Mouse (Mus musculus) kidney, postnatal 4 days (tissue): ENCODE data around the gene Bdh2.

ENCODE experiments used
- DNase-seq, 2 experiments: peaks; one replicate each; pipeline ENCODE4 v3.0.0; 2021; ENCODE audit warnings: mixed read lengths in 2 of 2

Bdh2 gene

DNA sequence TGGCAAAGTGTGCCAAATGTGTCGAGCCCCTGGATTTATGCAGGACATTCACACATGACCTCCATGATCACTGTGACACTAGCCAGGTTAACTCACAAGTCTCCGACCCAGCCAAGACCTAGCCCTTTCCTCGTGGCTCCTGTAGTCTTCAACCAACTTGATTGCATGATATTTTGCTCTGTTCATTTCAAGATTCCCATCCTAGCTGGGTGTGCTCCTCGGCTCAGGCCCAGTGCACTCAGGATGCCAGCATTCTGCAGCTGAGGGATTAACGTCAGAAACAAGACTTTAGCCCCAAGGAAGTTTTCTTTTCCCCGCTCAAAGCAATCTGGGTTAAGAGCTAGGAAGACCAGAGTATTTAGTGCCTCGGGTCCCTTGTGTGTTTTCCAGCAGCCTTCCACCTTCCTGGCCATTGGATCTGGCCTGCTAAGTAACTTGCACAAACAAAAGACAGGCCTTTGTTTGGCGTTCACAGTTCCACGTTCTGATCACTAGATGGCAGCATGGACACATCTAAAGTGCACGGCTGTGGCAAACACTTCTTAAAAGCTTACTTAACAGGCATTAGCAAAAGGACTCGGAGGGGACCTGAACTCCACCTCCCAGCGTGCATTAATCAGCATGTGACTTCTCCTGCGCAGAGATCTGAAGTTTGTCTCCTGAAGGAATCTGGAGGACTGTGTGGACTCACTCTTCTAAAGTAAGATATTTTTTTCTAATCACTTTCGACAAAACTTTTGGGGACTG lies at the start of gene Bdh2:
Gene Bdh2 (plus strand): TSS at position 553 of the 747 bp plus-strand sequence.
- DNase-seq = peak; percentile 86 to 91

DNA sequence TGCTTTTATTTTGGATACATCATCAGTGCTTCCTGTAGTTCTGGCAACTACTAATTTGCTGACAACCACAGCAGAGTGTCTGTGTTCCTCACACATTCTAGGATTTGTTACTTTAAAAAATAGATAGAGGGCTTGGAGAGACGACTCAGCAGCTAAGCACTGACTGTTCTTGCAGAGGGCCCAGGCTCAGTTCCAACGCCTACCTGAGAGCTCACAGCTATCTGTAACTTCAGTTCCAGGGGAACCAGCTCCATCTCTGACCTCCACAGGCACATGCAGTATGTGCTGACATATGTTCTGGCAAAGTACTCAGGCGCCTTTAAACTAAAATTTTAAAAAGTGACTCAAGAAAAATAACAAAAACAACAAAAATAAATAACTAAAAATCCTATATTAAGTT lies 49.0 kb upstream of the Bdh2 start:
- no peak for DNase-seq

DNA sequence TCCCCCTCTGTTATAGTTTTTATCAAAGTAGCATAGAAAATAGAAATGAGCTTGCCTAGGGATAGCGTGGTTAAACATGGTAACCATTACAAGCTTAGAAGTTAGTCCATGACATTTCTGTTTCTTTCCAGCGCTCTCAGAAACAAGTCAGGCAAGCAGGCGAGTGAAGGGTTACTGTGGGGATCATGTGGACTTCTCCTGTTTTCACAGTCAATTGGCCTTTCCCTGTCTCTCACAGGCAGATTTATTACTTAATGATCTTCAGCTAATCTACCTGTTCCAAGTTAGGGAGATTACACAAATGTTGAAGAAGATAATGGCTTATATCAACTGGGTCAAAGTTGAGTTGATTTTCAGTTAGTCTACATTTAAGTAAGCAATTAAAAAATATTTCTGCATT lies 48.6 kb upstream of the Bdh2 start:
- DNase-seq = no peak

DNA sequence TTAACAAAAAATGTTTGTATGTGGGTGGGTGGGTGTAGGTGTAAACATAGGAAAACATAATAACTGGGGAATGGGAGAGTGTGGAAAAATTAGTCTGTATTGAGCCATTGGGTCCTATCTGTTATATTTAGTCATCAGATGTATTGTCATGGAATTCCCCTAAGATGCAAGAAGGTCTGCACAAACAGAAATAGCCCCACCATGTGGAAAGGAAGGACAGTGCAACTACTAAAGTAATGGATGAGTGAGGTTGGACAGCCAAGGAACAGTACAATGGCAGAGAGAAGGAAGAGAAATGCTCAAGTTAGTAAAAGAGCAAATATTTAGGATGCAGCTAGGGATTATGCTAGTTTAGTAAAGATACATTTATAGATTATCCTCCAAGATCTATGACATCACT lies 35.3 kb upstream of the Bdh2 start:
- no peak for DNase-seq

DNA sequence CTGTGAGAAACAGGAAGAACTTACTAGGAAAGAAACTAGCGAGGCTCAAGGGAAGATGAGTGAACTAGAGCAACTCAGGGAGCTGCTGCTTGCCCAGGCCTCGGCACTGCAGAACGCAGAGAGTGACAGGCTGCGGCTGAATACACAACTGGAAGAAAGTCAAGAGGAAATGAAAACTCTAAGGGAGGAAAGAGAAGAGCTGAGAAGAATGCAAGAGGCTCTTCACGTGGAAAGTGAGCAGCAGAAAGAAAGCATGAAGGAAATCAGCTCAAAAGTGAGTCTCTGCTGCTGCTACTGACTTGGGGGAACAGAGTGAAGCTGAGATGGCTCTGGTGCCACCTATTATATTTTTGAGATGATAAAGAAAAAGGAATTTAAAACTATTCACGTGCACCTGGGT lies 34.2 kb upstream of the Bdh2 start:
- DNase-seq = no peak

DNA sequence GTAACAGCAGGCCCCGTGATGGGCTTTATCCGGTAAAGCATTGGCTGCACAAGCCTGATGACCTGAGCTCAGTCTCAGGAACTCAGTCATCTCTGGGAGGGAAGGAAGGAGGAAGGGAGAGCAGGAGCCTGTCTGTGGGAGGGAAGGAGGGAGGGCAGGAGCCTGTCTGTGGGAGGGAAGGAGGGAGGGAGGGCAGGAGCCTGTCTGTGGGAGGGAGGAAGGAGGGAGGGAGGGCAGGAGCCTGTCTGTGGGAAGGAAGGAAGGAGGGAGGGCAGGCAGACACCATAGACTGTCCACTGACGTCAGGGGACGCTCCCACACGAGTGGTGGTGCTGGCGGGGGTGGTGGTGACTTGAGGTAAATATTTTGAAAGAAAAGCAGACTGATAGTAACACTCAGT lies 31.9 kb upstream of the Bdh2 start:
- peak; percentile 11 to 28 for DNase-seq

DNA sequence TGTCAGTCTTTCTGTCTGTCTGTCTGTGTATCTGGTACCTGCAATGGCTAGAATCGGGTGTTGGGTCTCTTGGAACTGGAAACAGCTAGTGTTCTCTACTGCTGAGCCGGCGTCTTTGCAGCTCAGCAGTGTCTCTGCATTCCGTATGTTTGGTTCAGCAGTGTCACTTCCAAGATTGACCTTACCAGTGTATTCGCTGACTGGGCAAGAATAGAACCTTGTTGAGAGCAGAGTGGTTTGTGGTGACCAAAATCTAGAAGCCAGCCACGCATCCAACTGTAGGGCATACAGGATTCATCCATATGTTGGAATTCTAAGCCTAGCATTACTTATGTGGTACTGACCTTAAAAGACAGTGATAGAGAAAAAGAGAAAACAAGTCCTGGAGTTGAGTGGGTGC lies 29.2 kb upstream of the Bdh2 start:
- no peak for DNase-seq

DNA sequence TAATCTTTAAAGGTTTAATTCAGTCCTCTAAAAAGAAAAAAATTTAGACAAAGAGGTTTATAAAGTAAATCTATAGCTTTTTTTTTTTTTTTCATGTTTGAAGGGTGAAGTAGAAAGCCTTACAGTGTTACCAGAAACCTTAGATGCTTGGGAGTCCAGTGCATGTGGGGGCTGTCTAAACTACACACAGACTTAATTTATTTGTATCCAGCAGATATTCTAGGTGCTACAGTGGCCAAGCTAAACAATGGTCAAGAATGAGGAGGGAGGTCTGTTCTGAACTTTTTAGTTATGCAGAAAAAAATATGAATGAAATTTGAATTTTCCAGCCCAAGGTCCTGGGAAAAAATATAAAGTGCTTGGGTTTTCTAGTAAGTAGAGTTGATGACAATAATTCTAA lies 26.2 kb upstream of the Bdh2 start:
- DNase-seq = no peak

DNA sequence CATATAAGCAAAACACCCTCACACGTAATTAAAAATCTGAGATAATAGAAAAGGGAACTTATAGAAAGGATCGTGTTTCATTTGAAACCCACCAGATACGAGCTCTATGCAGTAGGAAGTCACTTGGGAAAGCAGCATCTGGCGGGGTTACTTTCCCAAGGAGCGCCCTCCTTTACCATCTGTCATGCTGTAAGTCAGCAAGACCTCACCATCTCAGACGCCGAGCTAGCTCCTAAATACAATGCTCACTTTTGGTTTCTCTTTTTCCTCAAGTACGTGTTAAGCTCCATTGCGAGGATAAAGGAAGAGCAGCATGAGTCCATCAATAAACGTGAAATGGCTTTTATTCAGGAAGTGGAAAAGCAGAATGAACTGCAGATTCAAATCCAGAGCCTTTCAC lies 22.1 kb upstream of the Bdh2 start:
- DNase-seq = no peak

DNA sequence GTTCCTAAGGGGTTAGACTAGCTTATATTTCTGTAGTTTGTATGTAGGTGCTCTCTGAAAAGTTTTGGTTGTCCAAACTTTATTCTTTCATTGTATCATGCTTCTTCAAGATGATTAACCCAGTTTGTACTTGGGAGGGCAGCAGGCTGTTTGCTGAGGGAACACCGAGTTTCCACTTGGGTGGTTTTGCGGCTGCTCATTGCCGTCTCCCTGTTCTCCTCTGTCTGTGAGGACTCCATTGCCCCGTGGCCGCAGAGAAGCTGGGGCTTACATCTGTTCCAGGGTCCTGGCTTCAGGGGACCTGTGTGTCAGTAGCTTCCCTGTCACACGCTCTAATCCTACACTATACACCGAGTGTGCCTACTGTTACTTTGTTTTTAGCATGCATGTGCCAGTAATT lies 20.8 kb upstream of the Bdh2 start:
- DNase-seq = peak in 1 of 2 experiments; percentile 25

DNA sequence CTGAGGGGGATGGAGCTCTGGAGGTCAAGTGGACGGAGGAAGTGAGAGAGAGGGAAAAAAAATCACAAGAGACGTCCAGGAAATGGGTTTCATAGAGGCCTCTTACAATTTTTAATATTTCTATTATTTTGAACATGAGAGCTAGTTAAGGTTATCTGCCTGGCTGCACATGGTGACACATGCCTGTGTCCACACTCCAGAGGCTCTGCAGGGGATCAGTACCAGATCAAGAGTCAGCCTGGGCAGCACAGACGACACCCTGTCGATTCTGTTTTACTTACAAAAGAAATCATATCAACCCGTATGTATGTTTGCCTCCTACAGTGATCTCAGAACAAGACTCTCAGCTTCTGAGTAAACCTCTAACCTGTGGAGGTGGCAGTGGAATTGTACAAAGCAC lies 12.4 kb upstream of the Bdh2 start:
- no peak for DNase-seq

DNA sequence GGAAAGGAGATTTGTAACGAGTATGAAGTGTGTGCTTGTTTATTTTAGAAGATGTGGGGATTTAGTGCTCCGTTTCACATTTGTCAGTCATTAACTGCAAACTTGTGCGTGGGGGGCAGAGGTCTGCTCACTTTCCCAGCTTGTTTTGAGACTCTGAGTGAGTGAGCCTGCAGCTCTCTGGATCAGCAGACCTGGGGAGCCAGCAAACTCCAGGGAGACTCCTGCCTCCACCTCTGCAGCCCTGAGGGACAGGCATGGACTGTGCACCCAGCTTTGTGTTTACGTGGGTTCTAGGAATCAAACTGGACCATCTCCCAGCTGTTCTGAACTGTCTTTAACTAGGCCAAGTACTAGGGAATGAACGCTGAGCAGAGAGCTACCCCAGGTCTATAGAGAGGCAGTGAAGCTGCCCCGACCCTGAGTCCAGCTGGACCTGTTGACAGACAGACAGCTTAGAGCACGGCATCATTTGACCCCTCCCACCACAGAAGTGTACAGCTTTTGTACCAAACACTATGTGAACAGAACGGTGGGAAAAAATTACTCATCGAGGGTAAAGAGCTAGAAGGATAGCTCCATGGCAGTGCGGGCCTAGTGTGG lies 11.5 kb upstream of the Bdh2 start:
- DNase-seq = peak; percentile 60 to 75

DNA sequence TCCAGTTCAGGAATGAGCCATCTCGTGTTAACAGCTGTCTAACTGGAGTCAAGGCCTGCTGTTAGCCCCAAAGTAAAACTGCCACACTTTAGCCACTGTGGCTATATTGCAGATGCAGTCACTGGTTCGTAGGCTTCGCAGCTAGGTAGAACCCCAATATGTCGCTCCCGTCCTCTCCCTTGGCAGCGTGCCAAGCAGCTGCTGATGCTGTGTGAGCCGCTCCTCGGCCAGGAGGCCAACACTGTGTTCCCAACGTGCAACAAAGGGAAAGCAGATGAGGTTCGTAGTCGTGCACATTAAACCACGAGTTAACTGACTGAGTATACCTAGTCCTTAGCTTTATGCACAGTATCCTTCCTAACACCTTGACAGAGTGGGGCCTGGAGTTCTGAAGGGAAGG lies 8.4 kb upstream of the Bdh2 start:
- DNase-seq = peak; percentile 18 to 33

DNA sequence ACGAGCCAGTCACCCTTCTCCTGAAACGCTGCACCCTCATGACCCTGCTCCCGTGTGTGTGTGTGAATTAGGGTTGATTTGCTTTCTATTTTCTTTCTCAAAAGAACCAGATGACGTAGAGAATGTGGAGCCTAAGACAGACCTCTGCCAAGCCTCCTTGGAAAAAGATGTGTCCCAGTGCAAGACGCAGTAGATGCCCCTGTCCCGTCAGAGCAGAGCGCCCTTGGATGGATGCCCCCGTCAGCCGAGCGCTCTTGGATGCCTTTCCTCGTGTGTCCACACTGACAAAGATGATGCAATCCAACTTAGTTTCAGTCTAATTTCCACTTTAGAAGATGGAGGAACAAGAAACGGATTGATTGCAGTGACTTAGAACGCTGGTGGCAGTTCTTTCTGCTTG lies 8.0 kb upstream of the Bdh2 start:
- no peak for DNase-seq

DNA sequence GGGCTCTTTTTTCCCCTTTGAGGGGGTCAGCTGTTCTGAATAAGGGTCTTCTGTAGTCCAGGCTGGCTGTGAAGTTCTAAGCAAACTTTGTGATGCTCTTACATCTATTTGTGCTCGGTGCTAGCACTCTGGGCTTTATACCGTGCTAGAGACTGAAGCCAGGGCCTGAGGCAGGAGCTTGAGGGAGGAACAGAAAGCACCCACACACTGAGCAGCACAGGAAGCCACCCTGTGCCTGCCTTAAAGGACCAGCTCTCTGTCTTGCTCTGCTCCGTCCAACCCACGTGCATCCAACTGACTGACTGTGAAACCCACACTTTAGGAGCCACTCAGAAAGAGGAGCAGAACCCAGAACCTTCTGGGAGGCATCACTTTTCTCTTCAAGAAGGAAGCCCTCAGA lies 861 bp upstream of the Bdh2 start:
- DNase-seq = no peak

DNA sequence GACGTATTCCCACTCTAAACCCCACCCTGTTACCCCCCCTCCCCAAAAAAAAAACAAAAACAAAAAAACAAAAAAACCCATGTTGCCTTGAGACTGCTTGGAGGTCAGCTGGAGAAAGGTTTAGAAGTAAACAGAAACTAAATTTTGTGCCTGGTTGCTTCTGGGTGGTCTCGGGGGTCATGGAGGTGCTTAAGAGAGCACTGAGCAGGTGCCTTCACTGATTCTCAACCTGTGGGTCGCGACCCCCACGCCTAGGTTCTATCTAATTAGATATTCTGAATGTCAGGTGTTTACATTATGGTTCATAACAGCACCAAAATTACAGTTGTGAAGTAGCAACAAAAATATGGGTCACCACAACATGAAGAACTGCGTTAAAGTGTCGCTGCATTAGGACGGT lies 680 bp downstream of the Bdh2 start:
- DNase-seq = no peak

DNA sequence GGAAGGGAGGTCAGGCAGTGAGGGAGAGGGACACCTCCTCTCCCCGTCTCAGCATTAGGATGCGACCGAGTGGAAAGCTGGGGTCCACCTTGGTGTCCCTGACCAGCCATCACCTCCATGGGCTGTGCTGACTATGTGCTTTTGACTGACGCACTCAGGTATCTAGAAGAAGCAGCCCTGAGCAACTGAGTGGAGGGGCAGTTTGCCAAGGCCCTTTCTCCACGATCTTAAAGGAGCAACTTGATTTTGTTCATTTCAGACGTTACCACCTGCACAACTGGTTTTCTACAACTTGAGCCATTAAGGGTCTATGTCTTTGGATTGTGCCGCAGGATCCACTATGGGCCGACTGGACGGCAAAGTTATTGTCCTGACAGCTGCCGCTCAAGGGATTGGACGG lies 4.2 kb downstream of the Bdh2 start:
- DNase-seq = no peak

DNA sequence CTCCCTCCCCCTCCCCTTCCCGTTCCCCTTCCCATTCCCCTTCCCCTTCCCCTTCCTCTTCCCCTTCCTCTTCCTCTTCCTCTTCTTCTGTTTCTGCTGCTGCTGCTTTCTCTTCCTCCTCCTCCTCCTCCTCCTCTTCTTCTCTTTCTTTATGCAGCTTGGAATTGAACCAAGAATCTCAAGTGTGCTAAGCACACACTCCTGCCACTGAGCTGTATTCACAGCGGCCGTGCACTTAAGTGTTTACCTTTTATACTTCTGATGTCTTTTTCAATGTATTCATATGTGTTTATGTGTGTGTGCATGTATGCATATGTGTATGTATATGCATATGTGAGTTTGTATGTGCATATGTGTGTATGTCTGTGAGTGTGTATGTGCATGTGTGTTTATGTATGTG lies 4.8 kb downstream of the Bdh2 start:
- DNase-seq = no peak

DNA sequence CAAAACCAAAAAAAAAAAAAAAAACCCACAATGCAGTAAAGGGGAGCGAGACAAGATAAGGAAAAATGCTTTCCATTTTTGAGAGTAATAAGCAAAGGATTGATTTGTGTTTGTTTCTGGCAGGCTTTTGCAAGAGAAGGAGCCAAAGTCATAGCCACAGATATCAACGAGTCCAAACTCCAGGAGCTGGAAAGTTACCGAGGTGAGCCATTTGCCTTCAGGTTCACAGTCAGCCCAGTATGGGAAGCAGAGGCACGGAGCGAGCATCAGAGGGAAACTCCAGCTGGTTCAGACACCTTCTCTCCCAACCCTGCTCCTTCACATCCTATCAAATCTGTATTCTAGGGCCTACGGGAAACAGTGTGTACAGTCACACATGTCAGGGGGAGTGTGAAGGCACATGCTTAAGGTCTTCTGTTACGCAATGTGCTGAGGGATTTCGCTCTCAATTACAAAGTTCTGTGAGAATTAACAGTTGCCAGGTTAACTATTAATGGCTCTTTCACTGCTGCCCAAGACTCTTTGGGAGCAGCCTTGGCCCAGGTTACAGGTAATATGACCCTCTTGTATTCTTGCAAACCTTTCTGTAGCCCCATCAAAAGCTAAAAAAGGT lies 7.2 kb downstream of the Bdh2 start:
- peak in 1 of 2 experiments; percentile 29 for DNase-seq

DNA sequence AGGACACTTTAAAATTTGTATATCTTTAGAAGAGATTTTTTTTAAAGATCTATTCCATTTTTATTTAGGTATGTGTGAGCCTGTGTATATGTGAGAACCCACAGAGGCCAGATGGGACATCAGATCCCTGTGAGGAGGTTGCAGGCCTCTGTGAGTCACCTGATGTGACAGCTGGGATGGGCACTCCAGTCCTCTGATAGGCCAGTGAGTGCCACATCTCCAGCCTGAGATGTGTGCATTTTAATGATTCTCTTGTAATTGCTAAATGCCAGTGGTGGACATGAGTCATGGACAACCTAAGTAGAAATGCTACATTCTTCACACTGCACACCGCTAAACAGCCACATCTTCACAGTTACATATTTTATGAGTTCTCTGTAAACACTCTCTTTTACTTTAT lies 8.1 kb downstream of the Bdh2 start:
- no peak for DNase-seq

DNA sequence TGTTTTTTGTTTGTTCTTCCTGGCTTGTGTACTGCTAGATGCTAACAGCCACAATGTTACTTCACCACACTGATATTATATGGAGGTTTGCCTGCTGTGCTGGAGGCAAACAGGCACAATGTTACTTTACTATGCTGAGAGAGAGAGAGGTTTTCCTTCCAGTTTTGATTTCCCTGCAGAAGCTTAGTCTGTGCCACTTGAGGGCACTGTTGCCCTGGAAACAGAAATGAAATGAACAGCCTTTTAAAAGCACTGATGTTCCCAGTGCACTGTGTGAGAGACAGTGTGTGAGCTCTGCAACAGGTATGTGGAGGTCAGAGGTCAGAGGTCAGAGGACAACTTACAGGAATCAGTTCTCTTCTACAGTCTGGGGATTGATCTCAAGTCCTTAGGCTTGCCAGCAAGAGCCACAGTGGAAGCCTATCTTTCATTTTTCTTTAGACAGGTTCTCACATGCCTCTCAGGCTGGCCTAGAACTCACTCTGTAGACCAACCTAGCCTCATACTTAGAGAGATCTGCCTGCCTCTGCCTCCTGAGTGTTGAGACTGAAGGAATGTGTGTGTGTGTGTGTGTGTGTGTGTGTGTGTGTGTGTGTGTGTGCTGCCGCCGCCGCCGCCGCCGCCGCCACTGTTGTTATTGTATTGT lies 9.4 kb downstream of the Bdh2 start:
- DNase-seq = peak; percentile 59 to 70

DNA sequence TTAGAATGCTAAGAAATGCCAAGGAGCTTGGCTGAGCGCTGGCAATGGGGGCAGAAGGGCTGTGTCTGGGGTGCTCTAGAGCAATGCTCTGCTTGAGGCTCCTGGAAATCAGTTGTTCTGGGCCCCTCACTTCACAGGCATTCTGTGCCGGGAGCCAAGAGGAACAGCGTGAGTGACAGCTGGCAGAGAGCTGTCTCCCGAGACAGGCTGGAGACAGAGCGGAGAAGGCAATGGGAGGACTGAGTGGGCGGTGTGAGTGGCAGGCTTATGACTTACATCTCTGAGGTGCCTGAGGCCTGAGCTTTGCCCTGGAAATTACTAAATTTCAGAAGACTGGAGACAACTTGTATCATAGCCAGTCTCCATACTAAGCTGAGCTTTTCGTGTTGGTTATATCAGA lies 12.7 kb downstream of the Bdh2 start:
- peak in 1 of 2 experiments; percentile 9 for DNase-seq

DNA sequence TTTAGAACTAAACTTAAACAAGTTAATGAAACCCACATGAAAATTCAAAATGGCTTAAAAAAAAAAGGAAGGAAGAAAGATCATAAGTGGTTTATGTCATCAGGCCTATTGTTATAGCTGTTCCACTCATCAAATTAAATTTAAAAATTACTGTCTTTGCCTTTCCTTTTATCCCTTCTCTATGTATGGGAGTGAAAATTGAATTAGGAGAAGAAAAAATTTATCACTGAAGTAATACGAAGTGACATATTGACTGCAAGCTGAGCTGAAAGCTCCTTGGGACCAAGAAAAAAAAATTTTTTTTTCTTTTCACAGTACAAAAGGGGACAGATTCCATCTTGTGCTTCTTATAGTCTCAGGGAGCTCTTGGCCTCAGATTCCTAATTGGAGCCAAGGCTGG lies 14.5 kb downstream of the Bdh2 start:
- no peak for DNase-seq

DNA sequence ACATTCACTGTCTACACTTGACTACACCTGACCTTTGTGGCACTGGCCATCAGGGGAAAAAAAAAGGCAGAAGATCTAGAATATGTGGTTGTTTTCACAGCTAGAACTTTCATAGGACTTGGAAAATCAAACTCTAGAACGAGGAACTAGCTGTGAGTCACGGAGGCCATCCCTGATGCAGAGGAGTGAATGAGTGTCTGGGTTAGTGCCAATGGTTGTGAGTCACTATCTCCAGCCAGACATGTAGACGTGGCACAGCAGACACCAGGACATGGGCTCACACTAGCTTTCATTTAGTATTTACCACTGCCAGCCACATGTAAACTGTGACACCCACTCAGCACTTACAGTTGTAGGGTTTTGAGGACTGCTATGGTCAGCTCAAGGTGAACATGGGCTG lies 17.5 kb downstream of the Bdh2 start:
- no peak for DNase-seq
